Mouse (Mus musculus) thymus, adult 2 months (tissue): Measurements from ENCODE around the gene Flnb.

Experiments
- CTCF ChIP-seq: fragments of 200-500 bp; IDR thresholded peaks from 2 replicates; pipeline ENCODE4 v1.5.1; 2012; ENCODE audit warnings: mild to moderate bottlenecking, control low read depth, low read length, moderate library complexity, borderline replicate concordance; ENCODE audit not compliant: control insufficient read depth, poor library complexity, insufficient read depth; ENCODE audit errors: extremely low read depth
- POLR2A ChIP-seq: fragments of 200-500 bp; IDR thresholded peaks from 2 replicates; pipeline ENCODE4 v1.6.1; 2012; ENCODE audit warnings: mild to moderate bottlenecking, low read length, control low read depth, moderate library complexity; ENCODE audit not compliant: control insufficient read depth, poor library complexity, insufficient read depth; ENCODE audit errors: extremely low read depth

- TF ChIP-seq CTCF: no peak
- no peak for TF ChIP-seq POLR2A
Measured at GRCm38 (mm10) chr14:7855501-7855900, 37.7 kb downstream of the Flnb start.
